Mouse (Mus musculus) sigmoid colon, adult 10 weeks (tissue): ENCODE results near the gene Cfap69. TPM values are rescaled to one million over a fixed set of nuclear protein-coding genes. Genes with fewer than 3 reads are reported as not detected.

Experiments used
- polyA plus RNA-seq: library from polyadenylated mRNA; stranded (reverse); fragments of 350-450 nt; fragmentation: Illumina TruSeq; extraction: RNeasy Lipid Tissue Mini Kit (QIAGEN cat#74804); gene quantifications from one replicate; pipeline ENCODE4 v1.2.3, GENCODE M21; 2014; ENCODE audit warnings: low read depth, low replicate concordance

Gene Cfap69
- 6.4 TPM for polyA plus RNA-seq

GRCm38 (mm10) chr5:5663655-5664370, at the start of gene Cfap69:
Gene Cfap69, minus strand, starts transcription at chr5:5664239.

GRCm38 (mm10) chr5:5693956-5694653, 30.1 kb upstream of the Cfap69 start, which contains the start of gene Steap2:
Gene Steap2, minus strand, starts transcription at chr5:5694578.

GRCm38 (mm10) chr5:5573749-5574317, 90.2 kb downstream of the Cfap69 start, which contains the start of gene Gm8773:
Gene Gm8773, plus strand, starts transcription at chr5:5573799.

GRCm38 (mm10) chr5:5559079-5559740, 104.8 kb downstream of the Cfap69 start, which contains the start of gene Gtpbp10:
Gene Gtpbp10, minus strand, starts transcription at chr5:5559538.

Other genes starting within 250 kb of the Cfap69 start
- gene Cdk14, start 243.9 kb downstream of the Cfap69 start, polyA plus RNA-seq = 8.3 TPM
- gene 1700015F17Rik, start 185.1 kb downstream of the Cfap69 start, polyA plus RNA-seq = not detected
- 161 TPM for gene Cldn12, start 149.3 kb downstream of the Cfap69 start, polyA plus RNA-seq
- gene Gtpbp10, start 104.7 kb downstream of the Cfap69 start, polyA plus RNA-seq = 46.4 TPM
- gene Gm8773, start 90.4 kb downstream of the Cfap69 start, polyA plus RNA-seq = 0.82 TPM
- 33.8 TPM for gene Steap2, start 30.3 kb upstream of the Cfap69 start, polyA plus RNA-seq
- gene Steap1, start 85.1 kb upstream of the Cfap69 start, polyA plus RNA-seq = 9.1 TPM